Comparison of ENCODE assay signal across 8 mouse cellular contexts in the genomic region with DNA sequence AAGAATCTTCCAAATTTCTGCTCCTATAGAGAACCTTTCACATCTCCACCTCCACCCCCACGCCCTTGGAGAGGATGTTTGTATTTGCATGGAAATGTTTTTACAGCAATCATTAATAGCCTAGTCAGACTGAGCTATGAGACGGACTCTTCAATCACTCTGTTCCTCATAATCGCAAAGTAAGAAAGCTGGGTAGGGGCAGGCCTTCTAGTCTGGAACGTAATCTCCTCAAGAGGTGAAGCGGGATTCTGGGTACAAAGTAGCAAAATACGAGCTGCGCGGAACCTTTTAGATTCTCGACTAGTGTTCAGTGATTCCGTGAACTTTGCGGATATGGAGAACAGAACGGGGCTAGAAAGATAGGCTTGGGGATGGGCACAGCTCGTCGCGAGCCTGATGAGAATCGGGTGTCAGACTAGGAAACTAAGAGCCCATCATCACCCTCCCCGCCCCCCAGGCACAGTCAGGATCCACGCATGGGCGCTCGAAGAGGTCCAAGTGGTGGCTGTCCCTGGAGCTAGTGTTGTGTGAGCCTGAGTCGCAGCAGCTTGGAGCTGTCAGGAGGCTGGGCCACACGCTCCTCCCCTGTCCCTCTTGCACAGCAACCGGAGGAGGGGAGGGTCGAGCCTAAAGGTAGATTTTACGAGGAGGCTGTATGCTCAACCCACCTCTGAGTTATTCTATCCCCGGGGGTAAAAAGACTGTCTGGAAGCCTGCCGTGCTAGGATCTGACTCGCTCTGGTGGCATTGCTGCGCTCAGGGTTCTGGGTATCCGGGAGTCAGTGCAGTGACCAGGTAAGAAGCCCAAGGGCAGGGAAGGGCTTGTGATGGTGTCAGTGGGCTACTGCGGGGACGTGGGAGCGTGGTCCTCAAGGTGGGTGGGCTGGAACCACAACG. TPM values are rescaled to one million over a fixed set of nuclear protein-coding genes. Genes with fewer than 3 reads are reported as not detected.
DNase-seq lines count a peak whose midpoint lies in the region; ATAC-seq lines count a peak whose summit lies in the region.

Gene Pla2g7, plus strand, starts transcription at position 107 of the 897 bp plus-strand sequence.

- peak; percentile 59 to 76; a peak in 3 of 4 replicates for ATAC-seq in hematopoietic stem cell, adult 5-6 weeks (replicated peaks in 1 of 2; ENCODE audit: insufficient read depth in 1 of 2, low FRiP score in 2 of 2, low TSS enrichment in 1 of 2, low read depth in 1 of 2, poor library complexity in 2 of 2, severe bottlenecking in 2 of 2)

- peak; percentile 62 for DNase-seq in R1 (ENCODE audit: low read depth, low spot score)
- peak; percentile 9 for DNase-seq in cerebellum, adult 9-10 months
- DNase-seq in frontal cortex, postnatal 10 days (ENCODE audit: low spot score in 2 of 2) = peak; percentile 17 to 46
- peak; percentile 58 to 68 for DNase-seq in layer of hippocampus, postnatal 10 days (ENCODE audit: low spot score in 2 of 2)
- peak; percentile 18 for DNase-seq in lung, postnatal 36 days
- DNase-seq in right cerebral cortex, postnatal 10 days (ENCODE audit: low spot score in 2 of 2) = peak; percentile 64 to 66
- no peak for DNase-seq in thymus, postnatal 14 days

RNA-seq across cellular contexts. Expression of gene Pla2g7, which starts in this region (rescaled TPM):
- total RNA-seq in hematopoietic stem cell, adult 5-6 weeks (2017) = 2.0 and 7.5 TPM in 2 replicates
- 10 to 100 TPM; 86.1 to 92.7 TPM for total RNA-seq in layer of hippocampus, postnatal 10 days (2021)

Comparison
In these comparisons a context has a peak if more than half of its experiments do, and no peak if none do; other contexts are left out.
1. RNA of gene Pla2g7 (total RNA-seq): 86.1 to 92.7 TPM in layer of hippocampus, postnatal 10 days; 2.0 to 7.5 TPM in hematopoietic stem cell, adult 5-6 weeks; every median in the first group is over 10 times any median in the second.